Mouse (Mus musculus) hindbrain, postnatal 0 days (tissue): ENCODE measurements at regions not wholly inside any gene's neighbourhood (a gene's known extent, or its start where the extent isn't known, plus 50 kb on each side); places are given as distances from the start of the nearest gene placed in this dataset.
A peak's percentile ranks its signal among the peaks of the same experiment; 100 is the strongest.

Experiments used
- ATAC-seq: fragments of 200-750 bp; cut with Nextera tagmentation; 2 replicates; pipeline ENCODE4 v1.8.0; 2017; ENCODE audit warnings: mild to moderate bottlenecking, moderate TSS enrichment, moderate library complexity
- DNase-seq: peaks from one replicate; pipeline ENCODE4 v3.0.0-alpha.2; 2015; ENCODE audit warnings: low spot score
- H3K27ac ChIP-seq: fragments of 300-500 bp; sonication (generic); 2 replicates; pipeline ENCODE4 v1.5.1; 2014; ENCODE audit warnings: mild to moderate bottlenecking
- H3K27me3 ChIP-seq: fragments of 300-500 bp; sonication (generic); 2 replicates; pipeline ENCODE4 v1.6.1; 2014; ENCODE audit warnings: low read length, mixed read lengths; ENCODE audit not compliant: insufficient read depth
- H3K36me3 ChIP-seq: fragments of 300-500 bp; sonication (generic); 2 replicates; pipeline ENCODE4 v1.6.1; 2014; ENCODE audit warnings: low read length, mixed read lengths; ENCODE audit not compliant: insufficient read depth
- H3K4me1 ChIP-seq: fragments of 300-500 bp; sonication (generic); 2 replicates; pipeline ENCODE4 v1.6.1; 2014; ENCODE audit warnings: antibody characterized with exemption, low read length, mixed read lengths; ENCODE audit not compliant: insufficient read depth
- H3K4me2 ChIP-seq: fragments of 300-500 bp; sonication (generic); 2 replicates; pipeline ENCODE4 v1.6.1; 2014; ENCODE audit warnings: low read depth, mild to moderate bottlenecking, low read length, moderate library complexity, mixed read lengths
- H3K4me3 ChIP-seq: fragments of 300-500 bp; sonication (generic); 2 replicates; pipeline ENCODE4 v1.5.1; 2014; ENCODE audit warnings: low read length
- H3K9ac ChIP-seq: fragments of 300-500 bp; sonication (generic); replicated peaks from 2 replicates; pipeline ENCODE4 v1.6.1; 2014; ENCODE audit warnings: mild to moderate bottlenecking, low read length, moderate library complexity, mixed read lengths
- H3K9me3 ChIP-seq: fragments of 300-500 bp; sonication (generic); 2 replicates; pipeline ENCODE4 v1.6.1; 2016; ENCODE audit warnings: low read length, mixed read lengths
- CTCF ChIP-seq: IDR thresholded peaks from 2 replicates; pipeline ENCODE4 v1.5.1; 2016; ENCODE audit warnings: antibody characterized with exemption, control low read depth, low read depth
- WGBS: fragments of 180-500 bp; shearing (Covaris S2); extraction: QIAGEN DNeasy Blood & Tissue Kit; methylation state at CpG from one replicate; pipeline ENCODE4 v1.1.7; 2014; 5-methylcytosine and 5-hydroxymethylcytosine counted together

DNA sequence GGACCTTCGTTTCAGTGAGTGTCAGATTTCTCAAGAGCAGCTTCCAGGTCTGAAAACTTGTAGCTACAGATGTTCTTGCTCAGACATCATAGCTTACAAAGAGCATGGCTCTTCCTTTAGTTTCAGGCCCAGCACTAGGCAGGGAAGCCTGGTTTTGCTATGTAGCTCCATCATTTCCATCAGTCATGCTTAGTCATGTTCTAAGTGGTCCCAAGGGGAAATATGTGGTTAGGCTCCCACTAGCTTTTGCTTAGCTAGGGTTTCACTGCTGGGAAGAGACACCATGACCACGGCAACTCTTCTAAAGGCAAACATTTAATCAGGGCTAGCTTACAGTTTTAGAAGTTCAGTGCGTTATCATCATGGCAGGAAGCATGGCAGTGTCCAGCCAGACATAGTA is 652.5 kb upstream of the Fam160b2 start:
- no peaks in the 10 kb centered on the region for H3K36me3 ChIP-seq
- no peak overlapping the region for H3K4me2 ChIP-seq
- H3K4me3 ChIP-seq = no peak overlapping the region
- H3K4me1 ChIP-seq = 0 out of 2 replicates have a peak, but pooled peaks cover 6% of the 10 kb centered on the region
- no peaks in the 10 kb centered on the region for H3K27me3 ChIP-seq
- TF ChIP-seq CTCF = no peak
- WGBS = 88% methylated on average over 3 of the region's 3 CpGs
- no peak for ATAC-seq
- H3K9ac ChIP-seq = no peak overlapping the region
- H3K9me3 ChIP-seq = no peaks in the 10 kb centered on the region
- no peak overlapping the region for H3K27ac ChIP-seq
- DNase-seq = no peak

DNA sequence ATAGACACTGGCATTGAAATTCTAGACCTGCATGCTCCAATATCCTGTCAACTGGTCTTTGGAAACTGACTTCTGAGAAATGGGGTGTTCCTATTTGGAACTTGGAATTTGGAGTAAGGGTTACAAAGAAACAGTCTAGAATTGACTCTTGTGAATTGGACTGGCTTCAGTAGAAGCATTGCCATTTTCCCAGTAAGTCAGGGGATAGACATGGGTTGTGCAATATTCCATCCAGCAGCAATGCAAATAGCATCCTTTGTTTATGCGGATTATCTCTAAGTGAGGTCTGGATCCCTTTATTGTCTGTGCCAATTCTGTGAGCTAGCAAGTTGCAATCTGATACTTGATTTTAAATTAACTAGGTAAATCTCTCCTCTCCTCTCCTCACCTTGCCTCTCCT is 651.5 kb upstream of the Fam160b2 start:
- Histone ChIP-seq H3K4me3 (no peak overlapping the region), H3K36me3 (no peaks in the 10 kb centered on the region), H3K4me2 (no peak overlapping the region), H3K4me1 (0 out of 2 replicates have a peak, but pooled peaks cover 6% of the 10 kb centered on the region), H3K27ac (no peak overlapping the region), H3K9me3 (no peaks in the 10 kb centered on the region), H3K9ac (no peak overlapping the region), H3K27me3 (no peaks in the 10 kb centered on the region)
- no peak for TF ChIP-seq CTCF
- no peak for DNase-seq
- 96% methylated on average over 1 of the region's 1 CpGs for WGBS
- ATAC-seq = no peak

DNA sequence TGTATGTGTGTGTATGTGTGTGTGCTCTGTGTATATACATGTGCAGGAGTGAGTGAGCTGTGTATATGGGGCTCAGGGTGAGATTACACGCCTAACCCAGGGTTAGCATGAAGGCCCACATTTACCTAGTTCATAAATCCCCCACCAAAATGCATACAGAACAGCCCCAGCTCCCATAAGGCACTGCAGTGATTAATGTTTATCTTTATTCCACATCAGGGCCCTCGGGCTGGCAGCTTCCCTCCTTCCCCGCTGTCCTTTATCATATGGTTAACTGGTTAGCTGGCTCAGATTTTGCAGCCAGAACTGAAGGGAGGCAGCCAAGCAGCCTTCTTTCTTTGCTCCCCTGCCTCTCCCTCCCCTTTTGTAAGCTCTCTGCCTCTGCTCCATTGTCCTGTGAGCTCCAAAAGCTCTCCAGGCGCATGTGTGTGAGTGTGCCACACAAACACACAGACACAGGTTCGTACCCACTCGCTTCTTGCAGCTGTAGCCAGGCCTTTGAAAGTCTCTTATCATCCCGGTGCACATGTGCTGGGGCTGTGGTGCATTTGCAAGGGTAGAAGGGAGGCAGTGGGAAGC is 649.8 kb upstream of the Fam160b2 start:
- Histone ChIP-seq H3K4me2 (no peak overlapping the region), H3K4me1 (0 out of 2 replicates have a peak, but pooled peaks cover 6% of the 10 kb centered on the region), H3K9me3 (no peaks in the 10 kb centered on the region), H3K27ac (0 out of 2 replicates have a peak overlapping the region, but pooled peaks have one; percentile 15), H3K4me3 (no peak overlapping the region), H3K27me3 (no peaks in the 10 kb centered on the region), H3K36me3 (no peaks in the 10 kb centered on the region), H3K9ac (no peak overlapping the region)
- WGBS = 29% methylated on average over 7 of the region's 7 CpGs
- ATAC-seq (peak; percentile 90), DNase-seq (peak; percentile 81)
- TF ChIP-seq CTCF = no peak

DNA sequence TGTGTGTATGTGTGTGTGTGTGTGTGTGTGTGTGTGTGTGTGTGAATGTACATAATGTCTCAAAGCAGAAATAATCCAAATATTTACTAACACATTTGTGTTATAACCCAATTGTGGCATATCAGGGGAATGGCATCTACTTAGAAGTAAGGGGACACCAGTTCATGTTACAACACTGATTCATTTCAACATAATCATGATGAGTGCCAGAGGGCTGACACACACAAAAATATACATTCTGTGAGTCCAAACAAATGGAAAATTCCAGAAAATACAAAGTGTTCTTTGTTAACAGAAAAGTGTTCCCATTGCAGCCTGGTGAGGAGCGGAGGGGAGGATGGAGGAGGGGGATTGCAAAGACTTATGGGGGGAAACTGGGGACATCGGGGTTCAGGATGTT is 648.9 kb upstream of the Fam160b2 start:
- 0 out of 2 replicates have a peak, but pooled peaks cover 6% of the 10 kb centered on the region for H3K4me1 ChIP-seq
- H3K9ac ChIP-seq = no peak overlapping the region
- no peak for ATAC-seq
- no peak overlapping the region for H3K4me2 ChIP-seq
- no peaks in the 10 kb centered on the region for H3K9me3 ChIP-seq
- no peaks in the 10 kb centered on the region for H3K36me3 ChIP-seq
- DNase-seq = no peak
- H3K27ac ChIP-seq = no peak overlapping the region
- no peak overlapping the region for H3K4me3 ChIP-seq
- H3K27me3 ChIP-seq = no peaks in the 10 kb centered on the region
- no peak for TF ChIP-seq CTCF
- 94% methylated on average over 2 of the region's 2 CpGs for WGBS

DNA sequence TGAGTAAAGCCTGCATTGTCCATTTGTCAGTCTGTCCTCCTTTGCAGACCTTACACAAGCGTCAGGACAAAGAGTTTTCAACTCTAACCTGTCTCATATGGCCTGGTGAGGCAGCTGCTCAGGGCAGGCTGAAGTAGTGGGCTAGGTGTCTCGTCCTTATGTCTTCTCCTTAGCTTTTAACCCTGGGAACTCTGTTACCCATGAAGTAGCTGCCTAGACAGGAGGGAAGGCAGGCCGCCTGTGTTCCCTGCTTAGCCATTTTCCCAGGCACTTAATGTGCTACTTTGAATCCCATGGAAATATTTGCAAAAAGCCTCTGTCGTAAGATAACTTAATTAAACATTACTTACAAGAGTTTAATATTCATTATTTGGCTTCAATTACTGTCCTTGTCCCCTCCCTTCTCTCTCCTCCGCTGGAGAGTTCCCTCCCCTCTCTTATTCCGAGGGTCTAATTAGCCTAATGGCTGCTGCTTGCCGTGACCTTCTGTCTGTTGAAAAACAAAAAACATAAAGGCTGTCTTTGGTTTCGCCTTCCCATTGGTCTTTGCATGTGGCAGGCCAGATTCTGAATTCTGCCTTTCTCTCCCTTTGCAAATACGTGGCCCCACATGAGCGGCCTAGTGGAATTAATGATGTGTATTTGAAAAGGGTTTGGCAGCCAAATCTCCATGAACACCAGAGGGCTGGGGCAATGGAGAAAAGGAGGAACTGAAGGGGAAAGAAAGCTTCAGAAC is 642.2 kb upstream of the Fam160b2 start:
- Histone ChIP-seq H3K36me3 (no peaks in the 10 kb centered on the region), H3K9ac (no peak overlapping the region), H3K4me2 (no peak overlapping the region), H3K27ac (no peak overlapping the region), H3K9me3 (no peaks in the 10 kb centered on the region), H3K4me1 (peaks cover 5% of the 10 kb centered on the region; the same call in 1 of the 2 replicates), H3K27me3 (no peaks in the 10 kb centered on the region), H3K4me3 (no peak overlapping the region)
- WGBS = 24% methylated on average over 10 of the region's 10 CpGs
- DNase-seq (peak; percentile 78), ATAC-seq (peak; percentile 91)
- peak; percentile 8; the same call in 1 of the 2 replicates for TF ChIP-seq CTCF

DNA sequence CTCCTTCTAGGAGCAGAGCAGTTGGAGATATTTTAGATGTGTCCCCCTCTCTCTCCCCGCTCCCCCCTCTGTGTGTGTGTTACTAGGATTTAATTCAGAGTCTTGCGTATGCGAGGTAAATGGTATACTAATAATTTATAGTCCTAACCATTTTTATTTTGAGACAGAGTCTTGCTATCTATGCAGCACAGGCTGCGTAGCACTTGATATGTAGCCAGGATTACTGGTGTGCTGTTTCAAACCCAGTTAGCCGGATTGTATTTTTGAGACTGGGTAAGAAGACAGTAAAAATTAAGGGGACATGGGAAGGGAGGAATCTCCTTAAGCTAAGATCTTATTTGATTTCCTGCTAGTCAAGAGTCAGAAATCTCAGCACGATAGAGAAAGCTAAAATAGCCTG is 636.6 kb upstream of the Fam160b2 start:
- no peak for TF ChIP-seq CTCF
- Histone ChIP-seq H3K27ac (no peak overlapping the region), H3K4me2 (no peak overlapping the region), H3K4me3 (no peak overlapping the region), H3K4me1 (no peaks in the 10 kb centered on the region), H3K36me3 (no peaks in the 10 kb centered on the region), H3K27me3 (no peaks in the 10 kb centered on the region), H3K9me3 (no peaks in the 10 kb centered on the region), H3K9ac (no peak overlapping the region)
- ATAC-seq (no peak), DNase-seq (no peak)
- WGBS = 86% methylated on average over 6 of the region's 6 CpGs

DNA sequence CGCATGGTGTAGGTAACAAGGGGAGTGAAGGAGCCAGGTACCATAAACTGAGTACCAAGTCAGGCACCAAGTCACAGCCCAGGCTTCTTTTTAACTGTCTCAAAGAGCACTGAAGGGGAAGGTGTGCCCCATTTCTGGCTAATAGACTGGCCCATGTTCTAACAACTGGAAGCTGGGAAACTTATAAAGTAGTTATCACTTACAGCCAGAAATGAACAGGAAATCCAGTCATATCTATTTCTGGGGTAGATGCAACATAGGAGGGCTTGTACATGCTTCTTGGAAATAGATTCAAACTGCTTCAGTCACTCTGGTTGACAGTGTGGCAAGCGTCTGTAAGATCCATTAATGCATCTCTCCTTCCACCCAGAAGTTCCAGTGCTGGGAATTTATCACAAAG is 635.3 kb upstream of the Fam160b2 start:
- DNase-seq = no peak
- no peak for TF ChIP-seq CTCF
- 83% methylated on average over 2 of the region's 2 CpGs for WGBS
- no peak overlapping the region for H3K4me2 ChIP-seq
- H3K4me1 ChIP-seq = no peaks in the 10 kb centered on the region
- H3K9me3 ChIP-seq = no peaks in the 10 kb centered on the region
- H3K27me3 ChIP-seq = no peaks in the 10 kb centered on the region
- no peak for ATAC-seq
- H3K36me3 ChIP-seq = no peaks in the 10 kb centered on the region
- H3K4me3 ChIP-seq = no peak overlapping the region
- no peak overlapping the region for H3K9ac ChIP-seq
- no peak overlapping the region for H3K27ac ChIP-seq
